Mouse (Mus musculus): Measurements from ENCODE around the gene Nufip2.
"Not testable (repeated sequence)": the region's sequence is repeated elsewhere in the genome, so short reads cannot be mapped to it uniquely, and the experiment has no call there.

Nufip2 gene

DNA sequence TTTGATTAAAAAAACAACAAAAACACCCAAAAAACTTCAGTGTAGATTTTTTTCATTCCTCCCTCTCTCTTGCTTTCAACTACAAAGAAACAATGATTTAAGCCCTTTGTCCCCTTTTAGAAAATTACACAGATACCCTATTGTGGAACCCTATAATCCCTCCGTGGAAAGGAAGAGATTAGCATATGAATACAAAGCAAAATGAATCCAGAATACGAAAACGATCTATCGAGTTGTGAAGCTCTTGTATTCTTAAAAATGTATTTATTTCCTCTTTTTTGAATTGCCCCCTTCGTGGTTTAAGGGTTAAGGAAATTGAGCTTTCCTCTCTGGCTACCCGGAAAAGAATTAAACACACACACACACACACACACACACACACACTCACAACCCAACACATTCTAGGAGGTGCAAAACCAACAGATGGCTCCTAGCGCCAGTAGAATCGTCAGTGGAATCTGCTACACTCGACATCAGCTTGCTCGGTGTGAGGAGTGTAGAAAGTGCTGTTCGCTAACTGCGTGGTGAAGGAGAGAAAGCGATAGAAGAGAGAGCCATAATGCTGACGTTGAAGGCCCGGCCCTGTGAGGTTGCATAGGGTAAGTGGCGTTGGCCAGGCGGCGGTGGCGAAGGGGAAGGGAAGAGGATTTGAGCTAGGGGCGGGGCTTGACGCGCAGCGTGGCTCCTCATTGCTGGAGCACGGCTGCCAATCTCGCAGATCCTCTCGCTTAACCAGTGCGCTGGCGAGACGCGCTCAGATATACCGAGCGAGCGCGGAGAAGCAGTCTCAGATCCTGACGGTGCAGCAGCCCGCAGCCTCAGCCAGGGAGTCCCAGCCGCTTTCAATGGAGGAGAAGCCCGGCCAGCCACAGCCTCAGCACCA, at the start of gene Nufip2:
Nufip2 (plus strand) TSS at position 773 of the 883 bp plus-strand sequence.
- peak; percentile 100 for DNase-seq

DNA sequence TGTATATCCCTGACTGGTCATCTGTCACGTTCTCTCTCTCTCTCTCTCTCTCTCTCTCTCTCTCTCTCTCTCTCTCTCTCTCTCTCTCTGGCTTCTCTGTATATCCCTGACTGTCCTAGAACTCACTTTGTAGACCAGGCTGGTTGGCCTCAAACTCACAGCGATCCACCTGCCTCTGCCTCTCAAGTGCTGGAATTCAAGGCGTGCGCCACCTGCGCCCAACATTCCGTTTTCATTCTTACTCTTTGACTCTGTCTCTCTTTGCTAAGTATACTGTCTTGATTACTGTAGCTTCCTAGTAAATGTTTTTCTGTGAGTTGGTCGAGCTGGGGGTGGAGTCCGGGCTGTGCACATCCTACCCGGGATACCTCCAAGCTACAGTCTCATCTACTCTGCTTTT, 44.6 kb upstream of the Nufip2 start:
- no peak for DNase-seq

- peak; percentile 52 for DNase-seq
Measured at GRCm38 (mm10) chr11:77645481-77645880, 40.5 kb upstream of the Nufip2 start.

- no peak for DNase-seq
Measured at GRCm38 (mm10) chr11:77648878-77649277, 37.1 kb upstream of the Nufip2 start.

GRCm38 (mm10) chr11:77652484-77652883, 33.5 kb upstream of the Nufip2 start:
- DNase-seq: no peak

GRCm38 (mm10) chr11:77653406-77654190, 32.4 kb upstream of the Nufip2 start:
- not testable (repeated sequence) for DNase-seq

GRCm38 (mm10) chr11:77659986-77660385, 26.0 kb upstream of the Nufip2 start:
- DNase-seq: no peak

GRCm38 (mm10) chr11:77663639-77664038, 22.3 kb upstream of the Nufip2 start:
- DNase-seq: no peak

- DNase-seq: no peak
Measured at GRCm38 (mm10) chr11:77664046-77664445, 21.9 kb upstream of the Nufip2 start.

- DNase-seq: not testable (repeated sequence)
Measured at GRCm38 (mm10) chr11:77665384-77665783, 20.6 kb upstream of the Nufip2 start.

GRCm38 (mm10) chr11:77666766-77667165, 19.2 kb upstream of the Nufip2 start:
- not testable (repeated sequence) for DNase-seq

- no peak for DNase-seq
Measured at GRCm38 (mm10) chr11:77672746-77673145, 13.2 kb upstream of the Nufip2 start.

- DNase-seq: no peak
Measured at GRCm38 (mm10) chr11:77673428-77673991, 12.4 kb upstream of the Nufip2 start.

GRCm38 (mm10) chr11:77680018-77680417, 5.9 kb upstream of the Nufip2 start:
- no peak for DNase-seq

DNA sequence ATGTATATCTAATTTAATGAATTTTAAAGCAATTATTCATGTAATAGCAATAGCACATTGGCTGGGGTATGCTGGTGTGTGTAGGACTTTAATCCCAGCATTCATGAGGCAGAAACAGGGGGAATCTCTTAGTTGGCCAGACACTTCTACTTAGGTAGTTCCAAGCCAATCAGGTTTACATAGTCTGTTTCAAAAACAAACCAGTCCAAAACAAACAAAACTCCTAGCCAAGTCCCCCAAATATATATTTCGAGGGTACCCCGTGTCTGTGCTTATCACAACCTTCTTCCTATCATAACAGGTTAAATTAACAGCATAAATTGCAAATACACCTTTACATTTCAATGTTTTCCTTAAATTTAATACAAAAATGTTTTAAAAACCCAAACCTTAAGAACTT, 1.1 kb upstream of the Nufip2 start:
- DNase-seq: no peak

DNA sequence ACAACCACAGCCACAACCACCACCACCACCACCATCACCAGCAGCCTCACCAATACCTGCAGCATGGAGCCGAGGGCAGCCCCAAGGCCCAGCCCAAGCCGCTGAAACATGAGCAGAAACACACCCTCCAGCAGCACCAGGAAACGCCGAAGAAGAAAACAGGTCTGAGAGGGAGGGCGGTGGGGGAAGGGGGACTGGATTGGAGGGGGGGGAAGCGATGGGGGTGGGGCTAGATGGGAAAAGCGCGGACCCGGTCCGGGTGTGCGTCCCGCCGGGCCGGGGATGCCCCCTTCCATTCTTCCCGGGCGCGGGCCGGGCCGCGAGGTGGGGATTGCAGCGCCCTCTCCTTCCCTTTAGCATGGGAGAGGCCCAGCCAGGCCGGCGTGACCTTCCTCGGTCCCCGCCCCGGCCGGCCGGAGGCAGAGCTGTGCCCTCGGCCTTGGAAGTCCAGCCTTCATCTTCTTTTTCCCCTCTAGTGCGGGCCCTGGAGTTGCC, 438 bp downstream of the Nufip2 start:
- DNase-seq: peak; percentile 49

GRCm38 (mm10) chr11:77686841-77687540, 1.0 kb downstream of the Nufip2 start:
- DNase-seq: peak; percentile 57

DNA sequence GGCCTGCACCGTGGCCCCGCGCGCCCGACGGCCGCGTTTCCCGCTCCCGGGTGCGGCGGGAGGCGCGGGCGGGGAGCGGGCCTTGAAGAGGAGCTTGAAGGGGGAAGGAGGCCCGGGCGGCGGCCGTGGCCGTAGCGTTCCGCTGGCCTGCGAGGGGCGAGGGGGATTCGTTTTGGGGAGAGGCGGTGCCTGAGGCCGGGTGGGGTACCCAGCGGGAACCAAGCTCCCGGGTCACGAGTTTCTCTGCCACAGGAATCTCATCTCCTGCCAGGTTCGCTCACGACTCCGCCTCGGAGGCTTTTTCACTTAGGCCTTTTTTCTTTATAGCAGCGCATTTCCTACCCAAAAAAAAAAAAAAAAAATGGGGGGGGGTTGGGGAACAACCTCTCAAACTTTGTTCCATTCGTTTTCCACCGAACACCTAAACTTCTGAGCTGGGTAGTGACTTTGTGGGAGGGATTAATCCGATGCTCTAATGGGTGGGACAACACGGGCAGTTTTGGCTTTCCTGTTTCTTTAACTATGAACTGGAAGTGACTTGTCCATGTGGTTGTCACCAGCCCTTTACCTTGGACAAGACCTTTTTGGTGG, 1.7 kb downstream of the Nufip2 start:
- peak; percentile 60 for DNase-seq

- DNase-seq: no peak
Measured at GRCm38 (mm10) chr11:77693026-77693425, 7.1 kb downstream of the Nufip2 start.

GRCm38 (mm10) chr11:77697232-77697631, 11.3 kb downstream of the Nufip2 start:
- DNase-seq: no peak

GRCm38 (mm10) chr11:77705920-77706319, 20.0 kb downstream of the Nufip2 start:
- DNase-seq: no peak

- no peak for DNase-seq
Measured at GRCm38 (mm10) chr11:77709039-77709438, 23.1 kb downstream of the Nufip2 start.

Data from cerebellum, adult 11-12 months (tissue).